Mouse (Mus musculus) megakaryocyte progenitor cell, adult 5-6 weeks (primary cell): ENCODE measurements around the gene Slc35f3. TPM values are rescaled to one million over a fixed set of nuclear protein-coding genes. Genes with fewer than 3 reads are reported as not detected.
A peak's percentile ranks its signal among the peaks of the same experiment; 100 is the strongest.
"Not testable (repeated sequence)": the region's sequence is repeated elsewhere in the genome, so short reads cannot be mapped to it uniquely, and the experiment has no call there.

Experiments
- ATAC-seq: replicated peaks from 2 replicates; pipeline ENCODE4 v1.8.0; 2016; ENCODE audit warnings: mild to moderate bottlenecking, moderate TSS enrichment, inconsistent platforms; ENCODE audit not compliant: poor library complexity
- total RNA-seq, 2 experiments: library from RNA; stranded (forward) in 1 of 2; stranded (reverse) in 1 of 2; fragments of 157-497, 149-512 nt in 1 of 2; fragments of 200-1000 nt in 1 of 2; gene quantifications; 2 replicates each; pipeline versions ENCODE4 v1.2.3 to v1.2.4; 2015 to 2017

The Slc35f3 gene
- total RNA-seq, 2 experiments from 2014 or later: not detected

GRCm38 (mm10) chr8:126395917-126396316 is 97.6 kb downstream of the Slc35f3 start:
- no peak for ATAC-seq

- ATAC-seq: 0 out of 2 replicates have a peak, but pooled peaks have one; percentile 46
Observed at GRCm38 (mm10) chr8:126398349-126398748, 100.0 kb downstream of the Slc35f3 start.

- not testable (repeated sequence) for ATAC-seq
Observed at GRCm38 (mm10) chr8:126404550-126404949, 106.2 kb downstream of the Slc35f3 start.

GRCm38 (mm10) chr8:126405030-126405429 is 106.7 kb downstream of the Slc35f3 start:
- no peak for ATAC-seq

GRCm38 (mm10) chr8:126420834-126421233 is 122.5 kb downstream of the Slc35f3 start:
- ATAC-seq: peak; percentile 45

- peak; percentile 92 for ATAC-seq
Observed at GRCm38 (mm10) chr8:126422174-126422919, 124.0 kb downstream of the Slc35f3 start, which contains the start of gene Coa6. Coa6 (plus strand) TSS chr8:126422515.

GRCm38 (mm10) chr8:126422920-126423300 is 124.6 kb downstream of the Slc35f3 start:
- ATAC-seq: peak; percentile 24

- no peak for ATAC-seq
Observed at GRCm38 (mm10) chr8:126424163-126424562, 125.8 kb downstream of the Slc35f3 start.

GRCm38 (mm10) chr8:126424946-126425345 is 126.6 kb downstream of the Slc35f3 start:
- no peak for ATAC-seq

- no peak for ATAC-seq
Observed at GRCm38 (mm10) chr8:126429635-126430034, 131.3 kb downstream of the Slc35f3 start.

- ATAC-seq: peak; percentile 46; the same call in 1 of the 2 replicates
Observed at GRCm38 (mm10) chr8:126433827-126434226, 135.5 kb downstream of the Slc35f3 start.

GRCm38 (mm10) chr8:126438937-126439336 is 140.6 kb downstream of the Slc35f3 start:
- ATAC-seq: peak; percentile 37; the same call in 1 of the 2 replicates

Other genes with a start within 250 kb of the Slc35f3 start
- gene Coa6, start 124.0 kb downstream of the Slc35f3 start, total RNA-seq (2015): 34.9 and 36.3 TPM in 2 replicates
- gene Coa6, start 124.0 kb downstream of the Slc35f3 start, total RNA-seq (2017): 27.6 and 28.5 TPM in 2 replicates
- gene Tarbp1, start 176.5 kb downstream of the Slc35f3 start, total RNA-seq (2015): 10.3 and 12.5 TPM in 2 replicates
- 6.4 and 11.4 TPM in 2 replicates for gene Tarbp1, start 176.5 kb downstream of the Slc35f3 start, total RNA-seq (2017)